Mouse (Mus musculus) midbrain, embryonic 15.5 days (tissue): Measurements from ENCODE around the gene Kif28. TPM values are rescaled to one million over a fixed set of nuclear protein-coding genes. Genes with fewer than 3 reads are reported as not detected.
"Not testable (repeated sequence)": the region's sequence is repeated elsewhere in the genome, so short reads cannot be mapped to it uniquely, and the experiment has no call there.

Source experiments
- ATAC-seq: fragments of 200-750 bp; cut with Nextera tagmentation; replicated peaks from 2 replicates; pipeline ENCODE4 v1.8.0; 2017; ENCODE audit warnings: moderate TSS enrichment
- H3K27ac ChIP-seq: fragments of 300-500 bp; sonication (generic); 2 replicates; pipeline ENCODE4 v1.5.1; 2015; ENCODE audit warnings: mild to moderate bottlenecking, inconsistent platforms
- H3K27me3 ChIP-seq: fragments of 300-500 bp; sonication (generic); replicated peaks from 2 replicates; pipeline ENCODE4 v1.6.1; 2015; ENCODE audit warnings: inconsistent platforms
- H3K36me3 ChIP-seq: fragments of 300-500 bp; sonication (generic); replicated peaks from 2 replicates; pipeline ENCODE4 v1.6.1; 2015; ENCODE audit warnings: inconsistent platforms
- H3K4me1 ChIP-seq: fragments of 300-500 bp; sonication (generic); 2 replicates; pipeline ENCODE4 v1.6.1; 2015; ENCODE audit warnings: inconsistent platforms
- H3K4me2 ChIP-seq: fragments of 300-500 bp; sonication (generic); 2 replicates; pipeline ENCODE4 v1.6.1; 2015; ENCODE audit warnings: inconsistent platforms, mild to moderate bottlenecking, moderate library complexity
- H3K4me3 ChIP-seq: fragments of 300-500 bp; sonication (generic); 2 replicates; pipeline ENCODE4 v1.5.1; 2015; ENCODE audit warnings: mild to moderate bottlenecking, inconsistent platforms
- H3K9ac ChIP-seq: fragments of 300-500 bp; sonication (generic); 2 replicates; pipeline ENCODE4 v1.6.1; 2015; ENCODE audit warnings: mild to moderate bottlenecking, inconsistent platforms
- H3K9me3 ChIP-seq: fragments of 300-500 bp; sonication (generic); 2 replicates; pipeline ENCODE4 v1.6.1; 2016; ENCODE audit warnings: inconsistent platforms
- WGBS: fragments of 180-500 bp; shearing (Covaris S2); methylation state at CpG from one replicate; pipeline ENCODE4 v1.1.7; 2015; ENCODE audit warnings: mixed read lengths; 5-methylcytosine and 5-hydroxymethylcytosine counted together
- polyA plus RNA-seq: library from polyadenylated mRNA; unstranded; fragments of >200 nt; fragmentation: Nextera tagmentation; extraction: Ambion mirVana; gene quantifications from 2 replicates; pipeline ENCODE4 v1.2.1, GENCODE M21; 2015

Gene Kif28
- polyA plus RNA-seq, 1 experiment from 2014 or later: not detected

DNA sequence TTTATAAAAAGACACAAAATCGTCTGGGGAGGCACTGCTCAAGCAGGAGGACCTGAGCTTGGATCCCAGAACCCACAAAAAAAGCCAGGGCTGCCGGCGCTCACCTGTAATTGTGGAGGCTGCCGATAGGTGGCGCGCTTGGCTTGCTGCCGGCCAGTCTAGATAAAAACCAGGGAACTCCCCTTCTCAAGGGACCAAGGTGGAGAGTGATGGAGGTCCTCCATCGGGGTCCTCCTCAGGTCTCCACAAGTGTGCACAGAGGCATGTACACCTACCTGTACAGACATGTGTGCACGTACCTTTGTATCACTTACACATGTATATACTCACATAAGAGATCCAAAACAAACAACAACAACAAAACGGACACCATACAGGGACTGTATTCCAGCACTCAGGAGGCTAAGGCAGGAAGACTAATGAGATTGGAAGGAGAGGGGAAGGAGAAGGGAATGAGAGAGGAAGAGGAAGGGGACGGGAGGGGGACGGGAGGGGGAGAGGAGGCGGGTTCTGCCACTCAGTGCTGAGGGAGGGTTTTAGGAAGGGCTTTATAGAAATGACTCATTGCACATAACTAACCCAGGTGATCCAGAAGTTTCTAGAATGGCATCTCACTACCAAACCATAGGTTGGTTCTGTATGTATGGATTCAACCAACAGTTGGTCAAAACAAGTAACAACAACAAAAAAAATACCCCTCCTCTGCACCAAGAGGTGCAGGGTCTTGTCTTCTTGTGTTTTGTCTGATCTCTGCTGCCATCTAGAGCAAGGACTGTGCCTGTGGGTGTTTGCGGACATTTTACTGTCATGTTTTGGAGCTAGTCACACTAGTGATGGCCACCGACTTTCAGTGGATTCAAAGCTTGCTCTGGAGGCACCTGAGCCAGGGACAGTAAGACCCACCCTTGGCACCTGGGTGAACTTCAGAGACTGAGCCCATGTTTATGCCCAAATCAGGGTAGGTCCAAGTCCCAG, 10.3 kb downstream of the Kif28 start:
- Histone ChIP-seq H3K27ac (no peak overlapping the region), H3K27me3 (no peaks in the 10 kb centered on the region), H3K36me3 (no peaks in the 10 kb centered on the region), H3K4me3 (no peak overlapping the region), H3K9me3 (no peaks in the 10 kb centered on the region), H3K4me2 (no peak overlapping the region), H3K9ac (no peak overlapping the region), H3K4me1 (no peaks in the 10 kb centered on the region)
- WGBS: 42% methylated on average over 15 of the region's 15 CpGs
- no peak for ATAC-seq

DNA sequence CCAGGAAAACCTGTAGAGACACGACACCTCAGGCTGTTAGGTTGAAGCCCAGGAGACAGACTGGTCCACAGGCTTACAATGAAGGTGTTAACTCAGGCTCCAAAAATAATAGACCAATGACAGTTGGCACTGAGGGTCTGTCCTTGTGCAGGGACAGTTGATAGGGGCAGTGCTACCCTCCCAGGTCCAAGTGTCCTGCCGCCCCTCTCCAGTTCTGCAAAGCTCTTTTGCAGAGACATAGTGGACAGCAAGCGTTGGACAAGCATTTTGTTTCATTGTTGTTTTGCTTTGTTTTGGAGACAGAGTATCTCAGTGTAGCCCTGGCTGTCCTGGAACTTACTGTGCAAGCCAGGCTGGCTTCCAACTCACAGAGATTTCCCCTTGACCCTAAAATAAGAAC, 13.7 kb downstream of the Kif28 start:
- H3K4me3 ChIP-seq: no peak overlapping the region
- no peak overlapping the region for H3K27ac ChIP-seq
- no peak overlapping the region for H3K9ac ChIP-seq
- no peaks in the 10 kb centered on the region for H3K4me1 ChIP-seq
- no peaks in the 10 kb centered on the region for H3K9me3 ChIP-seq
- ATAC-seq: no peak
- WGBS: 91% methylated on average over 3 of the region's 3 CpGs
- H3K27me3 ChIP-seq: no peaks in the 10 kb centered on the region
- no peak overlapping the region for H3K4me2 ChIP-seq
- H3K36me3 ChIP-seq: no peaks in the 10 kb centered on the region

DNA sequence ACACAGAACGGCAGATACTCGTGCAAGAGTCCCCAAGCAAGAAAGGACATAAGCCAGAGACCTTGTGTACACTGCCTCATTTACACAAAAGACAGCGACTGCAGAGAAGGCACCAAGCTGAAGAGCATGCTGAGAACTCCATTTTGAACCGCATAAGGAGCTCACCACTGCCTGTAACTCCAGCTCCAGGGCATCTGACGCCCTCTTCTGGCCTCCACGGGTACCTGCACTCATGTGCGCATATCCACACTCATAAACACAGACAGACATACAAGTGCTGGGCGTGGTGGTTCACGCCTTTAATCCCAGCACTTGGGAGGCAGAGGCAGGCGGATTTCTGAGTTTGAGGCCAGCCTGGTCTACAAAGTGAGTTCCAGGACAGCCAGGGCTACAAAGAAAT, 16.4 kb downstream of the Kif28 start:
- H3K4me2 ChIP-seq: no peak overlapping the region
- no peak for ATAC-seq
- H3K36me3 ChIP-seq: no peaks in the 10 kb centered on the region
- 90% methylated on average over 10 of the region's 10 CpGs for WGBS
- H3K27me3 ChIP-seq: no peaks in the 10 kb centered on the region
- no peak overlapping the region for H3K9ac ChIP-seq
- H3K4me1 ChIP-seq: no peaks in the 10 kb centered on the region
- no peaks in the 10 kb centered on the region for H3K9me3 ChIP-seq
- no peak overlapping the region for H3K27ac ChIP-seq
- H3K4me3 ChIP-seq: no peak overlapping the region

DNA sequence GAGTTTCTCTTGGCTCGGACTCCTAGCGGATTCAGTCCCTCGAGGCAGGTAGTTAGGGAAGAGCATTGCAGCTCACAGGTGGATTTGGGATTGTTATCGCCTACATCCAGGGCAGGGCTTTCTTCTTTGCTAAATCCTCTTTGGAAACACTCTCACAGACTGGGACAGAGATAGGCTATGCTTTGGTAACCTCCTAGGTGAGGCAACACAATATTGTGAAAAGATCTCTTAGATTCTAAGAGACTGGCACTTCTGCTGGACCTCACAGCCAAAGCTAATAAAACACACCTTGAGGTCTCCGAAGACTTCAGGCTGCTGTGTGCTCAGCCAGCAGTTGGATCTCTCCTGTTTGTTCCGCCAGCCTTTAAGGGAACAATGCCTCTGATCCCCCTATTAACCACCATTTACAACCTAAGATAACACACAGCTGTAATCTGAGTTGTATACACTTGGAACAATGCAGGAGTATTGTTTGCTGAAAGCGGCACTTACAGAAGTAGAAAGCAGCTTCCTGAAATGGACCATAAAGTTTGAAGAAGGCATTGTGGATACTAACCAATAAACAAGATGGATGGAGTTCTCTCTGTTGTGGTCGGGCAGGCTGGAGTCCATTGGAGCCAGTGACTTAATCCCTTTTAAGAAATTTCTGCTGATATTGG, 22.1 kb downstream of the Kif28 start:
- Histone ChIP-seq H3K9me3 (no peaks in the 10 kb centered on the region), H3K36me3 (no peaks in the 10 kb centered on the region), H3K27me3 (no peaks in the 10 kb centered on the region), H3K9ac (no peak overlapping the region), H3K27ac (no peak overlapping the region), H3K4me2 (no peak overlapping the region), H3K4me1 (no peaks in the 10 kb centered on the region), H3K4me3 (no peak overlapping the region)
- WGBS: 74% methylated on average over 8 of the region's 8 CpGs
- no peak for ATAC-seq

DNA sequence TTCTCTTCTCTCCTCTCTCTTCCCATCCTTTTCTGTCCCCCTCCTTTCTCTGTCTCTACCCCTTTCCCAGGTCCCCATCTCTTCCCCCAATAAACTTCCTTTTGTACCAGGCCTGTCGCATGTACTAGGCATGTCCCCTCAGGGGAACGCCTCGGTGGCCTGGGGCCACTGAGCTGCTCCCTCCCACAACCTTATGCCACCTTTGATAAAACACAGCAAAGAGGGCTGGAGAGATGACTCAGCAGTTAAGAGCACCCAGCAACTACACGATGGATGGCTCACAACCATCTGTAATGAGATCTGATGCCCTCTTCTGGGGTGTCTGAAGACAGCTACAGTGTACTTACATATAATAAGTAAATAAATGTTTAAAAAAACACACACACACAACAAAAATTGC, 29.3 kb downstream of the Kif28 start:
- H3K9ac ChIP-seq: no peak overlapping the region
- ATAC-seq: no peak
- no peaks in the 10 kb centered on the region for H3K4me1 ChIP-seq
- H3K4me2 ChIP-seq: no peak overlapping the region
- no peaks in the 10 kb centered on the region for H3K27me3 ChIP-seq
- no peak overlapping the region for H3K27ac ChIP-seq
- no peak overlapping the region for H3K4me3 ChIP-seq
- H3K9me3 ChIP-seq: no peaks in the 10 kb centered on the region
- H3K36me3 ChIP-seq: no peaks in the 10 kb centered on the region
- WGBS: 95% methylated on average over 4 of the region's 4 CpGs

DNA sequence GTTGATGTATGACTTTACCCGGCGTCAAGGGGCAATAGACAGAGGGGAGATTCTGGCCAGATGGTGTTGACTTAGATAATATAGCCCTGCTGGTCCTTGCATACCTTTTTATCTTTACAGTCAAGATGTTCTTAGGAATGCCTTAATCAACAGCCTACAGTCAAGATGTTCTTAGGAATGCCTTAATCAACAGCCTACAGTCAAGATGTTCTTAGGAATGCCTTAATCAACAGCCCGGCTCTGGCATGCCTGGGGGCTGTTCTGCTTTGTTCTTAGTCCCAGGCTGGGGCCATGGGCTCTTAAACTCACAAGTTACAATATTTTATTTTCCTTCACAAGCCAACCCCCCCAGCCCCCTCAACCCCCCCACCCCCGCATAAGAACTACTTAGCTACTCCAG, 29.8 kb downstream of the Kif28 start:
- not testable (repeated sequence) for H3K4me2 ChIP-seq, H3K9me3 ChIP-seq, H3K4me3 ChIP-seq, ATAC-seq, H3K36me3 ChIP-seq, H3K4me1 ChIP-seq, H3K9ac ChIP-seq, H3K27me3 ChIP-seq, H3K27ac ChIP-seq
- WGBS: 88% methylated on average over 4 of the region's 4 CpGs

DNA sequence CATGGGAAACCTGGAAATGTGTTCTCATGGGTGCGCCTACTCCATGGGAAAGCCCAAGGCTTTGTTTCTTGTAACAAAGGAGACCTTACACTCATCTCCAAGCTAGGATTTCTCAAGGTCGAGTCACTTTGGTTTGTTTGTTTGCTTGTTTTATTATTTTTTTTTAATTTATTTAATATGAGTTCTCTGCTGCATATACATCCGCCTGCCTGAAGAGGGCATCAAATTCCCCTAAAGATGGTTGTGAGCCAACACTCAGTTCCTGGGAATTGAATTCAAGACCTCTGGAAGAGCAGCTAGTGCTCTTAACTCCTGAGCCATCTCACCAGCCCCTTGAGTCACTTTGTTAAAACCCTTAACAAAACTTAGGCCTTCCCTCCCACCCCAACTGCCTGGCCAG, 31.7 kb downstream of the Kif28 start:
- H3K4me2 ChIP-seq: no peak overlapping the region
- 88% methylated on average over 3 of the region's 3 CpGs for whole genome bisulfite sequencing
- no peaks in the 10 kb centered on the region for H3K27me3 ChIP-seq
- no peak overlapping the region for H3K4me3 ChIP-seq
- no peaks in the 10 kb centered on the region for H3K36me3 ChIP-seq
- H3K9ac ChIP-seq: no peak overlapping the region
- H3K27ac ChIP-seq: no peak overlapping the region
- H3K4me1 ChIP-seq: no peaks in the 10 kb centered on the region
- no peaks in the 10 kb centered on the region for H3K9me3 ChIP-seq
- ATAC-seq: no peak

DNA sequence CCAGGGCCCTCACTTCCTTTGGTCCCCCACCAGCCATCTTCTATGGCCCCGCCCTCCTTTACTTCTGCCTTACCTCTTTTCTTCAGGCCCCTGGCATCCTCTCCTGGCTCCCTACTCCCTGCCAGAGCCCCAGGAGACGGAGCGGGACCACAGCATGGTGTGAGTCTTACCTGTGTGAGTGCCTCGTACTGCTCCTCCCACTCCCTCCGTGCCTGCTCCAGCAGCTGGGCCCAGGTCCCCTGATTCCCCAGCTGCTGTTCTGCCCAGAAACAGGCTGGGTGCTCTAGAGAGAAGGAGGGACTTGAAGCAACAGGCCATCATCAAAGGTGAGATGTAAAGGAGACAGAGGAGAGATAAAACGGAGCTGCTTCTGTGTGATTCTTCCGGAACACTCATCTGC, 32.4 kb downstream of the Kif28 start:
- 82% methylated on average over 7 of the region's 7 CpGs for WGBS

DNA sequence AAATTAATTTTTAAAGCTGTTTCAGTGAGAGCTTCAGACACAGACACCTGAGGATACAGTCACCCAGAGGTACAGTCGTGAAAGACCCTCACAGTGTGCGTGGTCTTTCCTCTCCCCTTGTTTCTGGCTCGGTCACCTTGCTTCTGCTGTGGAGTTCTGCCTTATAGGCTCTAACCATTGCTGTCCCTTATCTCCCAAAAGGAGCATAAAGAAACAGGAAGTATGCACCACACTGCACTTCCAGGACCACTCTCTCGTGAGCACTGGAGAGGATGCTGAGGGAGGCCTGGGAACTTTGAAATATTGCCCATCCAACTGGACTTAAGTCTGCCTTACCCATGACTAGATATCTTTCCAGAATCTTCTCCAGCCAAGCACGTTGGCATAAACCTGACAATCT, 34.3 kb downstream of the Kif28 start:
- Histone ChIP-seq H3K9ac (no peak overlapping the region), H3K4me1 (no peaks in the 10 kb centered on the region)

More for the DNA sequence above, 32.4 kb downstream of the Kif28 start:
- Histone ChIP-seq H3K27ac (no peak overlapping the region), H3K9me3 (no peaks in the 10 kb centered on the region), H3K4me1 (no peaks in the 10 kb centered on the region), H3K4me3 (no peak overlapping the region), H3K27me3 (no peaks in the 10 kb centered on the region), H3K4me2 (no peak overlapping the region), H3K36me3 (no peaks in the 10 kb centered on the region), H3K9ac (no peak overlapping the region)
- no peak for ATAC-seq

DNA sequence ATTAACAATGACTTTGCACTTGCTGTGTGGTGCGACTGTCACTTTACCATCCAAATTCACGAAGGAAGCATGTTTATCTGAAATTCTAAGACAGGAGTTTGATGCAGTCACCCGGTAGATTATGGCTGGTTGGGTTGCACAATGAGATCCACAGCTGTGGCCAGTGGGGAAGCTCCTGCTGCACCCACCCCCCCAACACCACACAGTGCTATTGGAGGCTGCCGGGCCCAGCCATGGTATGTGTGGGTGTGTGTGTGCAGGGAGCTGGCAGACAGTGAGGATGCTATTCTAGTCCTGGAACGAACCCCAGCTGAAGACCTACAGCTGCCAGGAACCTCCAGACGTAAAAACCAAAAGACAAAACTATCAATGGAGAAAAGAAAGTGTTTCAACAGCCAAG, 35.7 kb downstream of the Kif28 start:
- Histone ChIP-seq H3K4me2 (no peak overlapping the region), H3K4me3 (no peak overlapping the region), H3K27ac (no peak overlapping the region), H3K27me3 (no peaks in the 10 kb centered on the region), H3K9ac (no peak overlapping the region), H3K36me3 (no peaks in the 10 kb centered on the region), H3K4me1 (no peaks in the 10 kb centered on the region), H3K9me3 (no peaks in the 10 kb centered on the region)
- no peak for ATAC-seq
- 90% methylated on average over 6 of the region's 6 CpGs for WGBS

More for the DNA sequence above, 34.3 kb downstream of the Kif28 start:
- ATAC-seq: no peak
- WGBS: 87% methylated on average over 5 of the region's 5 CpGs
- Histone ChIP-seq H3K4me2 (no peak overlapping the region), H3K9me3 (no peaks in the 10 kb centered on the region), H3K27ac (no peak overlapping the region), H3K4me3 (no peak overlapping the region), H3K36me3 (no peaks in the 10 kb centered on the region), H3K27me3 (no peaks in the 10 kb centered on the region)

DNA sequence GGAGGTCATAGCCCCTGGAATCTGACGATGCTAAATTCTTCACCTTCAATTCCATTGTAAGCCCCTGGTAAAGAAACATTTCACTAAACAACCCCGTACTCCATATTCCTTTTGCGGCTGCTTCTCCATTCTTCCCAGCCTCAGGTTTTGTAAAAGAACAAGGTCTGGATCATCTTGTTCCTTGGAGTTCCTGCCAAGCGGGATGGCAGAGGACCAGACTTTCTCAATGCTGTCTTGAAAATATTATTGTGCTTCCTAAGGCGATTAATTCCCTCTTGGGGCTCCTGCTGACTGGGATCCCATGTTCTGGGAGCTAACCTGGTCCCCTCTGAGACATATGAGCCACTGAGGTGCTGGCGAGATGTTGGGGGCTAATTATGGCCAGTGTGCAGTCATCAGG, 39.9 kb downstream of the Kif28 start:
- Histone ChIP-seq H3K27me3 (no peaks in the 10 kb centered on the region), H3K4me2 (no peak overlapping the region), H3K36me3 (no peaks in the 10 kb centered on the region), H3K4me1 (no peaks in the 10 kb centered on the region), H3K27ac (no peak overlapping the region), H3K4me3 (no peak overlapping the region), H3K9ac (no peak overlapping the region), H3K9me3 (no peaks in the 10 kb centered on the region)
- 90% methylated on average over 6 of the region's 6 CpGs for WGBS
- ATAC-seq: no peak

DNA sequence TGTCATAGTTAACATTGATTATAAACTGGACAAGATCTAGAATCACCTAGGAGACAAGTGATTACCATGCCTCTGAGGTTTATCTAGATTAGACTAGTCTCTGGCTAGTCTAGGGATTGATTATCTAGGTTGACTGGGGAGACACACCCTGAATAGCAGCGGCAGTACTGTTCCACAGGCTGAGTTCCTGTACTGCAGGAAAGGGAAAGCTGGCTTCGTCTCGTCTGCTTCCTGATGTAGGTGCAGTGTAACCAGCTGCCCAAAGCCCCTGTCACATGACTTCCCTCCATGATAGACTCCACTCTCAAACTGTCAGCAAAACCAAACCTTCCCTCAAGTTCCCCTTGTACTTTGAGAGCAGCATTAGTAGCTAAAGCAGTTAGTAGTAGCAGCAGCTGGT, 40.9 kb downstream of the Kif28 start:
- Histone ChIP-seq H3K4me2 (no peak overlapping the region), H3K36me3 (no peaks in the 10 kb centered on the region), H3K27ac (no peak overlapping the region), H3K27me3 (no peaks in the 10 kb centered on the region), H3K4me1 (no peaks in the 10 kb centered on the region), H3K9me3 (no peaks in the 10 kb centered on the region), H3K4me3 (no peak overlapping the region), H3K9ac (no peak overlapping the region)
- 88% methylated on average over 3 of the region's 3 CpGs for WGBS
- ATAC-seq: no peak

DNA sequence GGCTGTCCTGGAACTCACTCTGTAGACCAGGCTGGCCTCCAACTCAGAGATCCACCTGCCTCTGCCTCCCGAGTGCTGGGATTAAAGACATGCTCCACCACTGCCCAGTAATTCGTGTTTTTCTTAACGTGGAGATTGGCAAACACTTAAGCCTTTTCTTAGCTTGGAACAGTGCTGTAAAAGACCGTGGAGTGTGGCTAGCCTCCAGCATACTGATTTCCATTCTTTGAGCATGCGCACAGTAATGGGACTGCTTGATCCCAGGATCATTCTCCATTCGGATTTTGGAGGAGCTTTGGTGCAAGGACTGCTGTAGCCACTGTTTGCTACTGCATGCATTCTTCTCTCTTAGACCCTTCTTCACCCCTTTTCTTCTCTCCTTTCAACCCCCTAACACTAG, 55.6 kb downstream of the Kif28 start:
- ATAC-seq: no peak
- Histone ChIP-seq H3K9ac (no peak overlapping the region), H3K4me2 (no peak overlapping the region), H3K4me1 (no peaks in the 10 kb centered on the region), H3K9me3 (no peaks in the 10 kb centered on the region), H3K27ac (no peak overlapping the region), H3K36me3 (peaks cover 27% of the 10 kb centered on the region), H3K4me3 (no peak overlapping the region), H3K27me3 (no peaks in the 10 kb centered on the region)
- 58% methylated on average over 6 of the region's 6 CpGs for WGBS
